Mouse (Mus musculus) cerebellum, adult 2 months (tissue): ENCODE data around the gene Iffo2.

Experiments used
- CTCF ChIP-seq: fragments of 200-500 bp; IDR thresholded peaks from 2 replicates; pipeline ENCODE4 v1.5.1; 2011; ENCODE audit warnings: low read depth, mild to moderate bottlenecking, control low read depth, low read length, moderate library complexity, borderline replicate concordance; ENCODE audit not compliant: insufficient read depth
- POLR2A ChIP-seq: fragments of 200-500 bp; IDR thresholded peaks from 2 replicates; pipeline ENCODE4 v1.6.1; 2011; ENCODE audit warnings: low read length, control low read depth, borderline replicate concordance; ENCODE audit not compliant: insufficient read depth

GRCm38 (mm10) chr4:139511557-139511956 lies 18.8 kb upstream of the Iffo2 start:
- TF ChIP-seq CTCF (no peak), POLR2A (no peak)
